In genomic region chr10:70428121-70428662, GRCm38 (mm10) we compare ENCODE assay signal across 9 mouse cellular contexts. TPM values are rescaled to one million over a fixed set of nuclear protein-coding genes. Genes with fewer than 3 reads are reported as not detected.
DNase-seq lines count a peak whose midpoint lies in the region; ATAC-seq and TF ChIP-seq lines count a peak whose summit lies in the region.
"Had no signal": no experiment of that assay in that cellular context is flagged by ENCODE, and none has a peak within 500 bp of the region (broad histone marks: within the 10 kb centered on the region; RNA-seq: fewer than 3 reads in every experiment).

No protein-coding gene starts in this region.

- H3K9me3 ChIP-seq in embryonic facial prominence, embryonic 12.5 days: no peaks in the 10 kb centered on the region

- no peak for TF ChIP-seq EP300 in heart, adult 2 months (IDR thresholded peaks at IDR 0.05; ENCODE audit: insufficient read depth, low read depth, low read length)

- WGBS in heart, adult 2 months: 45% methylated on average over 5 of the region's 5 CpGs
- WGBS in embryonic facial prominence, embryonic 12.5 days: 45% methylated on average over 5 of the region's 5 CpGs

- H3K9ac ChIP-seq in heart, adult 2 months (ENCODE audit: low read depth, low read length): no peak overlapping the region
- no peak overlapping the region for H3K9ac ChIP-seq in embryonic facial prominence, embryonic 12.5 days
- H3K9ac ChIP-seq: liver, embryonic 14.5 days had no signal

- no peak overlapping the region for H3K4me3 ChIP-seq in heart, adult 2 months
- H3K4me3 ChIP-seq in embryonic facial prominence, embryonic 12.5 days: no peak overlapping the region
- no peak overlapping the region for H3K4me3 ChIP-seq in myocyte

- ATAC-seq in embryonic facial prominence, embryonic 12.5 days (ENCODE audit: insufficient number of reproducible peaks, insufficient read depth, low FRiP score, low TSS enrichment): no peak
- no peak for ATAC-seq in monocyte, adult 5-6 weeks (replicated peaks; ENCODE audit: insufficient number of reproducible peaks, low FRiP score, low TSS enrichment, poor library complexity, severe bottlenecking)

- no peaks in the 10 kb centered on the region for H3K79me2 ChIP-seq in heart, adult 2 months (replicated peaks; ENCODE audit: control insufficient read depth, insufficient read depth, low read length)
- no peaks in the 10 kb centered on the region for H3K79me2 ChIP-seq in myocyte (ENCODE audit: control insufficient read depth, insufficient read depth)

- no peaks in the 10 kb centered on the region for H3K27me3 ChIP-seq in heart, adult 2 months (ENCODE audit: control insufficient read depth, insufficient read depth, low read length)
- no peaks in the 10 kb centered on the region for H3K27me3 ChIP-seq in embryonic facial prominence, embryonic 12.5 days
- no peaks in the 10 kb centered on the region for H3K27me3 ChIP-seq in myocyte (ENCODE audit: control insufficient read depth, insufficient read depth, insufficient read length)

- peaks cover 2% of the 10 kb centered on the region for H3K4me1 ChIP-seq in heart, adult 2 months (ENCODE audit: control insufficient read depth, insufficient read depth, low read length)
- peaks cover 3% of the 10 kb centered on the region; the same call in 1 of the 2 replicates for H3K4me1 ChIP-seq in embryonic facial prominence, embryonic 12.5 days

- no peak overlapping the region for H3ac ChIP-seq in myocyte (ENCODE audit: control insufficient read depth, insufficient read length)

- intact Hi-C loops in heart, adult 2 months (cut with DNase I): no loop called here

- H3K36me3 ChIP-seq in heart, adult 2 months (ENCODE audit: control insufficient read depth, insufficient read depth, low read length): no peaks in the 10 kb centered on the region; the same call in 1 of the 2 replicates
- H3K36me3 ChIP-seq in embryonic facial prominence, embryonic 12.5 days: no peaks in the 10 kb centered on the region
- no peaks in the 10 kb centered on the region for H3K36me3 ChIP-seq in myocyte (ENCODE audit: control insufficient read depth, insufficient read depth)

- H3K27ac ChIP-seq in heart, adult 2 months: 0 out of 2 replicates have a peak overlapping the region, but pooled peaks have one; percentile 20
- H3K27ac ChIP-seq in embryonic facial prominence, embryonic 12.5 days: peak overlapping the region; percentile 81
- H3K27ac ChIP-seq: liver, embryonic 14.5 days had no signal

- H3K4me2 ChIP-seq in embryonic facial prominence, embryonic 12.5 days (replicated peaks): no peak overlapping the region
- peak overlapping the region; percentile 64 for H3K4me2 ChIP-seq in myocyte (ENCODE audit: low read depth)

- TF ChIP-seq POLR2A in heart, adult 2 months (IDR thresholded peaks at IDR 0.05; ENCODE audit: insufficient read depth, low read depth, low read length): no peak
- no peak for TF ChIP-seq POLR2A in brain, embryonic 14.5 days (IDR thresholded peaks at IDR 0.05; ENCODE audit: borderline replicate concordance, extremely low read depth, insufficient read depth, insufficient read length, poor library complexity, severe bottlenecking)
- TF ChIP-seq POLR2A in myocyte (IDR thresholded peaks at IDR 0.05; ENCODE audit: insufficient read length, low read depth): no peak

- TF ChIP-seq CTCF in heart, adult 2 months (IDR thresholded peaks at IDR 0.05): no peak
- no peak for TF ChIP-seq CTCF in brain, embryonic 14.5 days (IDR thresholded peaks at IDR 0.05; ENCODE audit: borderline replicate concordance, extremely low read depth, insufficient read depth, insufficient read length)

- no peak for DNase-seq in heart, adult 2 months
- DNase-seq in heart, postnatal 4 days: no peak
- DNase-seq in brain, embryonic 14.5 days (ENCODE audit: low read depth): peak; percentile 57
- no peak for DNase-seq in ovary, postnatal 36 days (ENCODE audit: low spot score)
- DNase-seq in kidney, adult 18-20 months: no peak

TF ChIP-seq in myocyte, 11 proteins besides CTCF, POLR2A, EP300 and RAD21:
- TF ChIP-seq SRF (IDR thresholded peaks at IDR 0.05; ENCODE audit: control insufficient read depth, insufficient read length, low read depth): peak; percentile 95
- TF ChIP-seq REST (IDR thresholded peaks at IDR 0.05; ENCODE audit: insufficient read depth, insufficient read length): no peak
TF ChIP-seq in myocyte: peak in this region for 1.

RNA-seq across cellular contexts. Expression of gene Fam13c, which starts 12.1 kb away (rescaled TPM):
- 1 to 10 TPM; 5.2 to 5.5 TPM for total RNA-seq in heart, adult 2 months (2021)
- polyA plus RNA-seq in heart, adult 2 months (2012; rRNA removed): 2.8 TPM in 2 replicates
- 1 to 10 TPM; 7.2 to 8.2 TPM for total RNA-seq in heart, postnatal 4 days (2021)
- polyA plus RNA-seq in brain, embryonic 14.5 days (2012; rRNA removed): 10.0 and 18.7 TPM in 2 replicates
- 12.8 and 14.1 TPM in 2 replicates for polyA plus RNA-seq in embryonic facial prominence, embryonic 12.5 days (2016; fragmentation: Nextera tagmentation; extraction: Ambion mirVana)
- polyA plus RNA-seq in myocyte (2012; fragmentation: generic; extraction: Trizol): 15.0 TPM
- not detected in 3 replicates for total RNA-seq in monocyte, adult 5-6 weeks (2017)
